Mouse (Mus musculus): ENCODE data around the gene Gtf2h3. TPM values are rescaled to one million over a fixed set of nuclear protein-coding genes. Genes with fewer than 3 reads are reported as not detected.

Gtf2h3 gene
- total RNA-seq, 4 experiments from 2014 or later = 24.3 to 27.5 (median 25.7) TPM

- DNase-seq (ENCODE audit: low spot score in 2 of 2) = no peak
These were observed 57.2 kb downstream of the Gtf2h3 start for GRCm38 (mm10) chr5:124636139-124636538.

GRCm38 (mm10) chr5:124636694-124637093, 57.8 kb downstream of the Gtf2h3 start:
- no peak for DNase-seq (ENCODE audit: low spot score in 2 of 2)

GRCm38 (mm10) chr5:124637300-124637699, 58.4 kb downstream of the Gtf2h3 start:
- DNase-seq (ENCODE audit: low spot score in 2 of 2) = peak; percentile 28 to 33

GRCm38 (mm10) chr5:124637836-124638235, 58.9 kb downstream of the Gtf2h3 start:
- DNase-seq (ENCODE audit: low spot score in 2 of 2) = no peak

Other genes with a start within 250 kb of the Gtf2h3 start
- 100 to 1,000 TPM; 126 to 160 (median 136) TPM for gene Cdk2ap1, start 216.1 kb upstream of the Gtf2h3 start, total RNA-seq (2022)
- 100 to 1,000 TPM; 137 to 172 (median 153) TPM for gene Sbno1, start 153.1 kb upstream of the Gtf2h3 start, total RNA-seq (2022)
- gene Kmt5a, start 139.2 kb upstream of the Gtf2h3 start, total RNA-seq (2022) = 10 to 100 TPM; 46.3 to 56.1 (median 53.9) TPM
- 10 to 100 TPM; 13.3 to 18.3 (median 15.8) TPM for gene Rilpl2, start 100.8 kb upstream of the Gtf2h3 start, total RNA-seq (2022)
- 10 to 100 TPM; 19.0 to 29.8 (median 23.9) TPM for gene Snrnp35, start 96.0 kb upstream of the Gtf2h3 start, total RNA-seq (2022)
- gene Rilpl1, start 47.7 kb upstream of the Gtf2h3 start, total RNA-seq (2022) = 10 to 100 TPM; 51.6 to 69.0 (median 61.8) TPM
- gene Tmed2, start 38.4 kb upstream of the Gtf2h3 start, total RNA-seq (2022) = 100 to 1,000 TPM; 104 to 114 (median 110) TPM
- gene Ddx55, start 26.3 kb upstream of the Gtf2h3 start, total RNA-seq (2022) = 10 to 100 TPM; 24.9 to 28.0 (median 27.0) TPM
- 10 to 100 TPM; 30.2 to 38.8 (median 32.8) TPM for gene Eif2b1, start within 50 bp of the Gtf2h3 start, total RNA-seq (2022)
- gene Atp6v0a2, start 49.4 kb downstream of the Gtf2h3 start, total RNA-seq (2022) = 10 to 100 TPM; 55.7 to 63.9 (median 61.6) TPM
- gene Dnah10, start 145.9 kb downstream of the Gtf2h3 start, total RNA-seq (2022) = under 1 TPM; 0.59 to 0.72 (median 0.67) TPM

Measured in left cerebral cortex, adult 8-10 months (tissue).